Mouse (Mus musculus): ENCODE data around the gene Cnbd2. TPM values are rescaled to one million over a fixed set of nuclear protein-coding genes. Genes with fewer than 3 reads are reported as not detected.

Cnbd2 gene
- polyA plus RNA-seq, 1 experiment from 2014 or later: 8.0 TPM

Small RNAs within 50 kb of the gene (microRNA-seq; reads per million reads assigned to microRNA genes)
- gene Gm22758 (not detected), gene Gm22759 (not detected)

Other genes starting within 250 kb of the Cnbd2 start
- gene Spag4, start 247.1 kb upstream of the Cnbd2 start, polyA plus RNA-seq (2014; fragmentation: Nextera tagmentation; extraction: Ambion mirVana): 6.3 and 7.9 TPM in 2 replicates
- gene Cpne1, start 200.3 kb upstream of the Cnbd2 start, polyA plus RNA-seq (2014; fragmentation: Nextera tagmentation; extraction: Ambion mirVana): 22.4 and 24.7 TPM in 2 replicates
- 24.4 and 27.0 TPM in 2 replicates for gene Rbm12, start 200.3 kb upstream of the Cnbd2 start, polyA plus RNA-seq (2014; fragmentation: Nextera tagmentation; extraction: Ambion mirVana)
- 12.3 and 14.2 TPM in 2 replicates for gene Gm28036, start 185.2 kb upstream of the Cnbd2 start, polyA plus RNA-seq (2014; fragmentation: Nextera tagmentation; extraction: Ambion mirVana)
- gene Romo1, start 168.3 kb upstream of the Cnbd2 start, polyA plus RNA-seq (2014; fragmentation: Nextera tagmentation; extraction: Ambion mirVana): 446 and 540 TPM in 2 replicates
- gene Nfs1, start 168.1 kb upstream of the Cnbd2 start, polyA plus RNA-seq (2014; fragmentation: Nextera tagmentation; extraction: Ambion mirVana): 29.3 and 31.3 TPM in 2 replicates
- gene Rbm39, start 132.1 kb upstream of the Cnbd2 start, polyA plus RNA-seq (2014; fragmentation: Nextera tagmentation; extraction: Ambion mirVana): 396 and 461 TPM in 2 replicates
- gene Phf20, start 115.8 kb upstream of the Cnbd2 start, polyA plus RNA-seq (2014; fragmentation: Nextera tagmentation; extraction: Ambion mirVana): 107 and 117 TPM in 2 replicates
- 93.0 and 104 TPM in 2 replicates for gene Scand1, start 405 bp downstream of the Cnbd2 start, polyA plus RNA-seq (2014; fragmentation: Nextera tagmentation; extraction: Ambion mirVana)
- 19.5 and 24.3 TPM in 2 replicates for gene Epb41l1, start 108.6 kb downstream of the Cnbd2 start, polyA plus RNA-seq (2014; fragmentation: Nextera tagmentation; extraction: Ambion mirVana)
- gene Aar2, start 235.3 kb downstream of the Cnbd2 start, polyA plus RNA-seq (2014; fragmentation: Nextera tagmentation; extraction: Ambion mirVana): 53.5 and 55.0 TPM in 2 replicates

Measured in hindbrain, embryonic 14.5 days (tissue).